Mouse (Mus musculus): ENCODE data around the gene Icam1. TPM values are rescaled to one million over a fixed set of nuclear protein-coding genes. Genes with fewer than 3 reads are reported as not detected.

Icam1 gene
- polyA plus RNA-seq, 1 experiment from 2014 or later, result 8.1 TPM

GRCm38 (mm10) chr9:21022726-21023125 lies 6.9 kb downstream of the Icam1 start:
- H3K4me3 ChIP-seq (ENCODE audit: low read depth, low read length), result no peak overlapping the region
- no peak overlapping the region for H3K4me2 ChIP-seq
- peaks cover 28% of the 10 kb centered on the region for H3K27me3 ChIP-seq (ENCODE audit: control insufficient read depth, insufficient read depth, low read length)
- no peaks in the 10 kb centered on the region for H3K36me3 ChIP-seq (ENCODE audit: control insufficient read depth, insufficient read depth, low read length)
- H3K27ac ChIP-seq (ENCODE audit: low read depth, low read length), result no peak overlapping the region
- H3K4me1 ChIP-seq (ENCODE audit: control insufficient read depth, insufficient read depth, low read length), result no peaks in the 10 kb centered on the region; the same call in 1 of the 2 replicates
- H3K9me3 ChIP-seq (replicated peaks; ENCODE audit: control insufficient read depth, low read length), result no peaks in the 10 kb centered on the region
- H3K9ac ChIP-seq (ENCODE audit: low read depth, low read length), result no peak overlapping the region
- WGBS (ENCODE audit: insufficient replicate concordance), result 89% methylated on average over 1 of the region's 1 CpGs
- ATAC-seq (replicated peaks; ENCODE audit: insufficient number of reproducible peaks, low FRiP score, low TSS enrichment), result no peak

DNA sequence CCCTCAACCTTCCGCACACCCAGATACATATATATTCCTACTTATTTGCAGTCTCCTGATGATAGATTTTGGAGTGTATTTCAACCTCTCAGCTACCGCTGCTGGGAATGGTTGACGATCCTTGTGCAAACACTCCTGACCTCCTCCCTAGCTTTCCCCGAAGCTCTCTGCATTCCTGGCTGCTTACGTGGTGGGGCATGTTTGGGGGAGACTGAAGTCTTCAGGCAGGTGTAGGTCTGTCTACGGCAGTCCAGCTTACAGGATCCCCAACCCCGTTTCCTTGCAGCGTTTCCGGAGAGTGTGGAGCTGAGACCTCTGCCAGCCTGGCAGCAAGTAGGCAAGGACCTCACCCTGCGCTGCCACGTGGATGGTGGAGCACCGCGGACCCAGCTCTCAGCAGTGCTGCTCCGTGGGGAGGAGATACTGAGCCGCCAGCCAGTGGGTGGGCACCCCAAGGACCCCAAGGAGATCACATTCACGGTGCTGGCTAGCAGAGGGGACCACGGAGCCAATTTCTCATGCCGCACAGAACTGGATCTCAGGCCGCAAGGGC lies 9.5 kb downstream of the Icam1 start:
- no peak overlapping the region for H3K27ac ChIP-seq (ENCODE audit: low read depth, low read length)
- peaks cover 12% of the 10 kb centered on the region for H3K4me1 ChIP-seq (ENCODE audit: control insufficient read depth, insufficient read depth, low read length)
- H3K27me3 ChIP-seq (ENCODE audit: control insufficient read depth, insufficient read depth, low read length), result peaks cover 36% of the 10 kb centered on the region
- ATAC-seq (replicated peaks; ENCODE audit: insufficient number of reproducible peaks, low FRiP score, low TSS enrichment), result no peak
- no peaks in the 10 kb centered on the region for H3K9me3 ChIP-seq (replicated peaks; ENCODE audit: control insufficient read depth, low read length)
- 67% methylated on average over 19 of the region's 19 CpGs for WGBS (ENCODE audit: insufficient replicate concordance)
- H3K4me3 ChIP-seq (ENCODE audit: low read depth, low read length), result no peak overlapping the region
- no peaks in the 10 kb centered on the region for H3K36me3 ChIP-seq (ENCODE audit: control insufficient read depth, insufficient read depth, low read length)
- H3K9ac ChIP-seq (ENCODE audit: low read depth, low read length), result no peak overlapping the region
- H3K4me2 ChIP-seq, result no peak overlapping the region

GRCm38 (mm10) chr9:21026849-21027248 lies 11.1 kb downstream of the Icam1 start:
- no peak for ATAC-seq (replicated peaks; ENCODE audit: insufficient number of reproducible peaks, low FRiP score, low TSS enrichment)
- H3K36me3 ChIP-seq (ENCODE audit: control insufficient read depth, insufficient read depth, low read length), result no peaks in the 10 kb centered on the region
- H3K9me3 ChIP-seq (replicated peaks; ENCODE audit: control insufficient read depth, low read length), result no peaks in the 10 kb centered on the region
- no peak overlapping the region for H3K4me3 ChIP-seq (ENCODE audit: low read depth, low read length)
- peak overlapping the region; percentile 28; the same call in 1 of the 2 replicates for H3K9ac ChIP-seq (ENCODE audit: low read depth, low read length)
- no peak overlapping the region for H3K4me2 ChIP-seq
- H3K4me1 ChIP-seq (ENCODE audit: control insufficient read depth, insufficient read depth, low read length), result peaks cover 23% of the 10 kb centered on the region
- H3K27ac ChIP-seq (ENCODE audit: low read depth, low read length), result no peak overlapping the region
- peaks cover 43% of the 10 kb centered on the region for H3K27me3 ChIP-seq (ENCODE audit: control insufficient read depth, insufficient read depth, low read length)
- WGBS (ENCODE audit: insufficient replicate concordance), result 67% methylated on average over 12 of the region's 12 CpGs

DNA sequence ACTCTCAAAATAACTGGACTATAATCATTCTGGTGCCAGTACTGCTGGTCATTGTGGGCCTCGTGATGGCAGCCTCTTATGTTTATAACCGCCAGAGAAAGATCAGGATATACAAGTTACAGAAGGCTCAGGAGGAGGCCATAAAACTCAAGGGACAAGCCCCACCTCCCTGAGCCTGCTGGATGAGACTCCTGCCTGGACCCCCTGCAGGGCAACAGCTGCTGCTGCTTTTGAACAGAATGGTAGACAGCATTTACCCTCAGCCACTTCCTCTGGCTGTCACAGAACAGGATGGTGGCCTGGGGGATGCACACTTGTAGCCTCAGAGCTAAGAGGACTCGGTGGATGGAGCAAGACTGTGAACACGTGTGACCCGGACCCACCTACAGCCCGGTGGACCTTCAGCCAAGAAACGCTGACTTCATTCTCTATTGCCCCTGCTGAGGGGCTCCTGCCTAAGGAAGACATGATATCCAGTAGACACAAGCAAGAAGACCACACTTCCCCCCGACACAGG lies 12.0 kb downstream of the Icam1 start:
- WGBS (ENCODE audit: insufficient replicate concordance), result 47% methylated on average over 8 of the region's 8 CpGs
- Histone ChIP-seq H3K9me3 (replicated peaks; ENCODE audit: control insufficient read depth, low read length) (no peaks in the 10 kb centered on the region), H3K27ac (ENCODE audit: low read depth, low read length) (no peak overlapping the region), H3K36me3 (ENCODE audit: control insufficient read depth, insufficient read depth, low read length) (no peaks in the 10 kb centered on the region), H3K4me3 (ENCODE audit: low read depth, low read length) (no peak overlapping the region), H3K9ac (ENCODE audit: low read depth, low read length) (no peak overlapping the region), H3K4me1 (ENCODE audit: control insufficient read depth, insufficient read depth, low read length) (peaks cover 29% of the 10 kb centered on the region), H3K27me3 (ENCODE audit: control insufficient read depth, insufficient read depth, low read length) (peaks cover 53% of the 10 kb centered on the region), H3K4me2 (no peak overlapping the region)
- ATAC-seq (replicated peaks; ENCODE audit: insufficient number of reproducible peaks, low FRiP score, low TSS enrichment), result no peak

DNA sequence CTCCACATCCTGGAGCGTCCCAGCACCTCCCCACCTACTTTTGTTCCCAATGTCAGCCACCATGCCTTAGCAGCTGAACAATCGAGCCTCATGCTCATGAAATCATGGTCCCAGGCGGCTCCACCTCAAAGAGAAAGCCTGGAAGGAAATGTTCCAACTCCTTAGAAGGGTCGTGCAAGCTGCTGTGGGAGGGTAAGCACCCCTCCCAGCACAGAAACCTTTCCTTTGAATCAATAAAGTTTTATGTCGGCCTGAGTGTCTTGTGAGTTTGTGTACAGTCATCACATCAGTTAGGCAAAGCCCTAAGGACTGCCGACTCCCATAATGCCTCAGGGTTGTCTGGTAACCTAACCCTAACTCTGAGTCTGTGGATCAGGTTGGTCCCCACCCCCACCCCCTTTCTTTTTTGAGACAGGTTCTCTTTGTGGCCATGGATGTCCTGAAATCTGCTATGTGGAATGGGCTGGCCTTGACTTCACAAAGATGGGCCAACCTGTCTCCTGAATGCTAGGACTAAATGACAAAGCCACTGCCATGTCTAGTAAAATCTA lies 12.8 kb downstream of the Icam1 start:
- Histone ChIP-seq H3K36me3 (ENCODE audit: control insufficient read depth, insufficient read depth, low read length) (no peaks in the 10 kb centered on the region), H3K4me1 (ENCODE audit: control insufficient read depth, insufficient read depth, low read length) (peaks cover 34% of the 10 kb centered on the region), H3K9me3 (replicated peaks; ENCODE audit: control insufficient read depth, low read length) (no peaks in the 10 kb centered on the region), H3K4me2 (peak overlapping the region; percentile 94; the same call in 1 of the 2 replicates), H3K4me3 (ENCODE audit: low read depth, low read length) (no peak overlapping the region), H3K27me3 (ENCODE audit: control insufficient read depth, insufficient read depth, low read length) (peaks cover 61% of the 10 kb centered on the region), H3K27ac (ENCODE audit: low read depth, low read length) (peak overlapping the region; percentile 31), H3K9ac (ENCODE audit: low read depth, low read length) (no peak overlapping the region)
- WGBS (ENCODE audit: insufficient replicate concordance), result 67% methylated on average over 6 of the region's 6 CpGs
- ATAC-seq (replicated peaks; ENCODE audit: insufficient number of reproducible peaks, low FRiP score, low TSS enrichment), result no peak

GRCm38 (mm10) chr9:21029291-21030054 lies 13.7 kb downstream of the Icam1 start, which contains the start of gene Icam4:
Gene Icam4 (plus strand): TSS chr9:21029373.
- peak within 1 kb of the TSS; percentile 82 for H3K27ac ChIP-seq (ENCODE audit: low read depth, low read length)
- ATAC-seq (replicated peaks; ENCODE audit: insufficient number of reproducible peaks, low FRiP score, low TSS enrichment), result peak; percentile 78
- peaks cover 35% of the 10 kb centered on the region for H3K4me1 ChIP-seq (ENCODE audit: control insufficient read depth, insufficient read depth, low read length)
- H3K4me3 ChIP-seq (ENCODE audit: low read depth, low read length), result peak within 1 kb of the TSS; percentile 56
- WGBS (ENCODE audit: insufficient replicate concordance), result 1% methylated on average over 37 of the region's 37 CpGs
- H3K9me3 ChIP-seq (replicated peaks; ENCODE audit: control insufficient read depth, low read length), result no peaks in the 10 kb centered on the region
- peak within 1 kb of the TSS; percentile 71 for H3K9ac ChIP-seq (ENCODE audit: low read depth, low read length)
- peak within 1 kb of the TSS; percentile 94 for H3K4me2 ChIP-seq
- no peaks in the 10 kb centered on the region for H3K36me3 ChIP-seq (ENCODE audit: control insufficient read depth, insufficient read depth, low read length)
- peaks cover 68% of the 10 kb centered on the region for H3K27me3 ChIP-seq (ENCODE audit: control insufficient read depth, insufficient read depth, low read length)

DNA sequence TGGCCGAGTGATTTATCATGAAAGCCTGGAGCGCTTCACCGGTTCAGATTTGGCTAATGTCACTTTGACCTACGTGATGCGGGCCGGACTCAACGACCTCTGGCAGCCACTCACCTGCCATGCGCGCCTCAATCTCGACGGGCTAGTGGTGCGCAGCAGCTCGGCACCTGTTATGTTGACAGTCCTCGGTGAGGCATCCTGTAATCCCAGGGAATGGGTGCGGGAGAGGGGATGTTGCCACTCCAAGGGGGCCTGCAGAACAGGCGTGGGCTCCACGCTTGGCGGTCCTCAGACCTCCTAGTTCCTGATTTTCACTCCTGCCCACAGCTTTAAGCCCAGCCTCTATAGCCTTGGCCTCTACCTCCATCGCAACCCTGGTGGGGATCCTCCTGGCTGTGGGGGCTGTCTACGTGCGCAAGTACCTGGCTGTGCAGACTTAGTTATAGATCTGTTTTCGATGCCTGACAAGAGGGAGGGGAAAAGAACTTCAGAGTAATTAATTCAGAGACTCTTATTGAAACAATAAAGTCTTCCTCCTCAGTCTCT lies 14.3 kb downstream of the Icam1 start:
- Histone ChIP-seq H3K9me3 (replicated peaks; ENCODE audit: control insufficient read depth, low read length) (no peaks in the 10 kb centered on the region), H3K27ac (ENCODE audit: low read depth, low read length) (peak overlapping the region; percentile 82), H3K4me2 (peak overlapping the region; percentile 94), H3K4me3 (ENCODE audit: low read depth, low read length) (peak overlapping the region; percentile 56), H3K36me3 (ENCODE audit: control insufficient read depth, insufficient read depth, low read length) (no peaks in the 10 kb centered on the region), H3K27me3 (ENCODE audit: control insufficient read depth, insufficient read depth, low read length) (peaks cover 74% of the 10 kb centered on the region), H3K4me1 (ENCODE audit: control insufficient read depth, insufficient read depth, low read length) (peaks cover 35% of the 10 kb centered on the region), H3K9ac (ENCODE audit: low read depth, low read length) (peak overlapping the region; percentile 71)
- no peak for ATAC-seq (replicated peaks; ENCODE audit: insufficient number of reproducible peaks, low FRiP score, low TSS enrichment)
- WGBS (ENCODE audit: insufficient replicate concordance), result 21% methylated on average over 22 of the region's 22 CpGs

DNA sequence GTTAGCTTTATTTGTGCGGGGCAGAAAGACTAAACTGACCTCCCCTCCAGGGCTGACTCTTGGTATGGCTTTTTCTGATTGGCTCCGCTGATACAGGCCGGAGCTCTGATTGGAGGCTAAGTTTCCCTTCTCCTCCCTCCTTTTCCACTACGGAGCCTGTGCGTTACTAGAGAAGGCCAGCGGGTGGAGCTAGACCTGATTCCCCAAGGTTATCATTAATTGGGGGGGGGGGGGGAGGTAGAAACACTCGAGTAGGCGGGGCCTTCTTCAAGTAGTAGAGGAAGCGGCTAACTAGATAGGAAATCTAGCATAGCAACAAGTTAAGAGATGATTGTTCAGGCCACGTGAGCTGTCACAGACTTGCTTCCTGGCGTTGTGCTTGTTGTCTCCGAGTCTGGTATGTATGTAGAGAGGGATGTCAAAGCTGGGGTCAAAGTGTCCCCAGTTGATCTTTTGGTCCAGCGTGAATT lies 15.0 kb downstream of the Icam1 start:
- Histone ChIP-seq H3K27ac (ENCODE audit: low read depth, low read length) (0 out of 2 replicates have a peak overlapping the region, but pooled peaks have one; percentile 22), H3K36me3 (ENCODE audit: control insufficient read depth, insufficient read depth, low read length) (no peaks in the 10 kb centered on the region), H3K27me3 (ENCODE audit: control insufficient read depth, insufficient read depth, low read length) (peaks cover 76% of the 10 kb centered on the region), H3K4me2 (peak overlapping the region; percentile 94), H3K9me3 (replicated peaks; ENCODE audit: control insufficient read depth, low read length) (no peaks in the 10 kb centered on the region), H3K4me3 (ENCODE audit: low read depth, low read length) (peak overlapping the region; percentile 56), H3K4me1 (ENCODE audit: control insufficient read depth, insufficient read depth, low read length) (peaks cover 35% of the 10 kb centered on the region), H3K9ac (ENCODE audit: low read depth, low read length) (0 out of 2 replicates have a peak overlapping the region, but pooled peaks have one; percentile 10)
- peak; percentile 46; the same call in 1 of the 2 replicates for ATAC-seq (replicated peaks; ENCODE audit: insufficient number of reproducible peaks, low FRiP score, low TSS enrichment)
- WGBS (ENCODE audit: insufficient replicate concordance), result under 1% methylated on average over 13 of the region's 13 CpGs

All from heart, embryonic 11.5 days (tissue).